Mouse (Mus musculus): ENCODE measurements around the gene Tor1b. TPM values are rescaled to one million over a fixed set of nuclear protein-coding genes. Genes with fewer than 3 reads are reported as not detected.

The Tor1b gene
- total and polyA plus RNA-seq, 3 experiments, result 33.0 to 55.6 (median 36.9) TPM

DNA sequence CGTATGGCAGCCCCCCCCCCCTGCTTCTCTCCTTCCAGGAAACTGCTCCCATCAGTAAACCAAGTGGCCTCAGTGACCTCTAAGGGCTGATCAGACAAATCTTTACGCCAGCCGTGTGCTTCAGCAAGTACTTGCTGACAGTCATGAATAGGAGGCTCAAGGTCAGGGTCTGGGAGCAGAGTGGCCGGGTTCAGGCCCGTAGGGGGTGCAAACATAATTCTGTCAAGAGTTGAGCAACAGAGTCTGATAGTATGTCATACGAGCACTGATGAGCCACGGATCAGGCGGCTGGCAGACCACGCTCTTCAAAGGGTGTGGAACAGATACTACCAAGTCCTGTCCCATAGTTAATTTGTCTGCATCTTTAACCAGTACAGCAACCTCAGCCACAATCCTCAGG lies 37.5 kb downstream of the Tor1b start:
- TF ChIP-seq RCOR1 (IDR thresholded peaks at IDR 0.05; ENCODE audit: low read depth, low read length) (no peak), HCFC1 (IDR thresholded peaks at IDR 0.05; ENCODE audit: low read depth, low read length) (no peak)
- DNase-seq (ENCODE audit: low read depth, low spot score), result no peak

DNA sequence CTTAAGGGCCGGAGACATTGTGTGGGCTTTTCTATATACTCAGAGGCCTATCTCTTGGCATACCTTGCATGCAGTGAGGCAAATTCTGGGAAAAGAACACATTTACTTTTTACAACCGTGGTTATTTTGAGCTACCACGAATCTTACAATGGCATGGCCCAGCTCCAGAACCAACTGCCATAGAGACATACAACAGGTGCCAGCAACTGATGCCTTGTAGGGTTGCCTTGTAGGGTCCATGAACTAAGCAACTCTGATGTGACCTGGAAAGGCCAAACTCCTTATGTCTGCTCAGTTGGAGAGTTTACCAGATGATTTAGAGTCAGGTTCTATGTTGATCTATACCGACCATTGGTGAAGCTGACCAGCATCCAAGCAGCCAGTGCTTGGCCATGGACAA lies 42.1 kb downstream of the Tor1b start:
- DNase-seq (ENCODE audit: low read depth, low spot score), result no peak
- Histone ChIP-seq H3K9ac (ENCODE audit: control insufficient read depth, low read depth, low read length, poor library complexity, severe bottlenecking) (no peak overlapping the region), H3K4me1 (ENCODE audit: control insufficient read depth in 1 of 2, insufficient read depth in 2 of 2, low read length in 2 of 2) (no peaks in the 10 kb centered on the region), H3K4me3 (ENCODE audit: control insufficient read depth in 1 of 2, insufficient read depth in 1 of 2, low read depth in 2 of 2, low read length in 2 of 2) (no peak overlapping the region), H3K9me3 (replicated peaks; ENCODE audit: insufficient read depth, low read length) (no peaks in the 10 kb centered on the region), H3K36me3 (ENCODE audit: control insufficient read depth in 1 of 2, insufficient read depth in 2 of 2, low read length in 2 of 2) (no peaks in the 10 kb centered on the region), H3K27ac (ENCODE audit: control insufficient read depth, low read depth, low read length) (no peak overlapping the region), H3K79me2 (ENCODE audit: control insufficient read depth, insufficient read depth, low read length, poor library complexity) (no peaks in the 10 kb centered on the region), H3K27me3 (ENCODE audit: control insufficient read depth in 1 of 2, insufficient read depth in 2 of 2, low read length in 2 of 2) (no peaks in the 10 kb centered on the region)
- TF ChIP-seq UBTF (IDR thresholded peaks at IDR 0.05; ENCODE audit: borderline replicate concordance, insufficient read depth, low read depth, low read length) (no peak), GABPA (IDR thresholded peaks at IDR 0.05; ENCODE audit: low read depth, low read length) (no peak), ZMIZ1 (IDR thresholded peaks at IDR 0.05; ENCODE audit: low read depth, low read length) (no peak), USF2 (IDR thresholded peaks at IDR 0.05; ENCODE audit: borderline replicate concordance in 1 of 2, insufficient read depth in 1 of 2, low read depth in 1 of 2, low read length in 2 of 2) (no peak), BHLHE40 (IDR thresholded peaks at IDR 0.05; ENCODE audit: borderline replicate concordance, low read depth, low read length) (no peak), NELFE (IDR thresholded peaks at IDR 0.05; ENCODE audit: low read depth, low read length) (no peak), E2F4 (IDR thresholded peaks at IDR 0.05; ENCODE audit: borderline replicate concordance, low read depth, low read length) (no peak), POLR2A (IDR thresholded peaks at IDR 0.05; ENCODE audit: control insufficient read depth in 1 of 2, insufficient read depth in 1 of 2, low read depth in 1 of 2, low read length in 2 of 2, poor library complexity in 1 of 2) (no peak), MAX (IDR thresholded peaks at IDR 0.05; ENCODE audit: low read length) (no peak), MAFK (IDR thresholded peaks at IDR 0.05; ENCODE audit: borderline replicate concordance, low read depth, low read length) (no peak), POLR2AphosphoS5 (IDR thresholded peaks at IDR 0.05; ENCODE audit: borderline replicate concordance, low read depth, low read length) (no peak), ELF1 (IDR thresholded peaks at IDR 0.05; ENCODE audit: low read depth, low read length) (no peak), EP300 (IDR thresholded peaks at IDR 0.05; ENCODE audit: low read depth in 1 of 2, low read length in 2 of 2) (no peak), JUND (IDR thresholded peaks at IDR 0.05; ENCODE audit: low read depth, low read length) (no peak), MEF2A (IDR thresholded peaks at IDR 0.05; ENCODE audit: extremely low read depth, insufficient replicate concordance, low read depth, low read length, poor library complexity, severe bottlenecking) (no peak), SMC3 (IDR thresholded peaks at IDR 0.05; ENCODE audit: low read depth, low read length) (no peak), ZC3H11A (IDR thresholded peaks at IDR 0.05; ENCODE audit: low read depth, low read length) (no peak), ZKSCAN1 (IDR thresholded peaks at IDR 0.05; ENCODE audit: low read depth, low read length) (no peak), NRF1 (IDR thresholded peaks at IDR 0.05; ENCODE audit: insufficient read depth, low read depth, low read length, poor library complexity, severe bottlenecking) (no peak)

More for the DNA sequence above, 37.5 kb downstream of the Tor1b start:
- Histone ChIP-seq H3K9ac (ENCODE audit: control insufficient read depth, low read depth, low read length, poor library complexity, severe bottlenecking) (no peak overlapping the region), H3K79me2 (ENCODE audit: control insufficient read depth, insufficient read depth, low read length, poor library complexity) (no peaks in the 10 kb centered on the region), H3K9me3 (replicated peaks; ENCODE audit: insufficient read depth, low read length) (no peaks in the 10 kb centered on the region), H3K27me3 (ENCODE audit: control insufficient read depth in 1 of 2, insufficient read depth in 2 of 2, low read length in 2 of 2) (no peaks in the 10 kb centered on the region), H3K36me3 (ENCODE audit: control insufficient read depth in 1 of 2, insufficient read depth in 2 of 2, low read length in 2 of 2) (peaks cover 0 to 5% of the 10 kb centered on the region in 2 experiments; a peak in 2 of 4 replicates), H3K4me3 (ENCODE audit: control insufficient read depth in 1 of 2, insufficient read depth in 1 of 2, low read depth in 2 of 2, low read length in 2 of 2) (no peak overlapping the region), H3K27ac (ENCODE audit: control insufficient read depth, low read depth, low read length) (no peak overlapping the region), H3K4me1 (ENCODE audit: control insufficient read depth in 1 of 2, insufficient read depth in 2 of 2, low read length in 2 of 2) (peaks cover 3 to 9% of the 10 kb centered on the region in 2 experiments)
